ENCODE assay signal across 25 mouse cellular contexts in genomic region chrX:169047595-169047994, GRCm38 (mm10).
DNase-seq lines count a peak whose midpoint lies in the region; ATAC-seq lines count a peak whose summit lies in the region.
"Had no signal": no experiment of that assay in that cellular context is flagged by ENCODE, and none has a peak within 500 bp of the region (broad histone marks: within the 10 kb centered on the region; RNA-seq: fewer than 3 reads in every experiment).

No protein-coding gene starts in this region.

- peak; percentile 37 to 60; a peak in 2 of 4 replicates for ATAC-seq in hematopoietic stem cell, adult 5-6 weeks (replicated peaks in 1 of 2; ENCODE audit: insufficient read depth in 1 of 2, low FRiP score in 2 of 2, low TSS enrichment in 1 of 2, low read depth in 1 of 2, poor library complexity in 2 of 2, severe bottlenecking in 2 of 2)
- ATAC-seq in liver, embryonic 15.5 days (ENCODE audit: insufficient read depth), result peak; percentile 88
- peak; percentile 97 for ATAC-seq in megakaryocyte-erythroid progenitor cell, adult 5-6 weeks (replicated peaks; ENCODE audit: low FRiP score, low TSS enrichment, poor library complexity, severe bottlenecking)
- ATAC-seq in forebrain, embryonic 14.5 days, result no peak
- ATAC-seq: forebrain, embryonic 16.5 days; hindbrain, postnatal 0 days; intestine, postnatal 0 days had no signal

- 0 out of 2 replicates have a peak, but pooled peaks cover 6% of the 10 kb centered on the region for H3K4me1 ChIP-seq in liver, embryonic 15.5 days (replicated peaks)
- no peaks in the 10 kb centered on the region for H3K4me1 ChIP-seq in forebrain, embryonic 14.5 days (ENCODE audit: control insufficient read depth, insufficient read depth, low read length)
- H3K4me1 ChIP-seq: embryonic facial prominence, embryonic 13.5 days; heart, embryonic 15.5 days; limb, embryonic 13.5 days; midbrain, embryonic 12.5 days; neural tube, embryonic 15.5 days had no signal

- no peak overlapping the region for H3K27ac ChIP-seq in liver, embryonic 15.5 days (replicated peaks)
- no peak overlapping the region for H3K27ac ChIP-seq in forebrain, embryonic 14.5 days (ENCODE audit: low read depth, low read length)
- H3K27ac ChIP-seq: embryonic facial prominence, embryonic 13.5 days; heart, embryonic 15.5 days; hindbrain, postnatal 0 days; limb, embryonic 13.5 days; midbrain, embryonic 12.5 days; neural tube, embryonic 15.5 days had no signal

- H3K27me3 ChIP-seq in liver, embryonic 15.5 days, result no peaks in the 10 kb centered on the region
- H3K27me3 ChIP-seq in forebrain, embryonic 14.5 days (replicated peaks; ENCODE audit: control insufficient read depth, insufficient read depth, low read length), result no peaks in the 10 kb centered on the region
- H3K27me3 ChIP-seq: heart, embryonic 15.5 days; neural tube, embryonic 15.5 days had no signal

- 26% methylated on average over 3 of the region's 3 CpGs for WGBS in liver, embryonic 15.5 days (ENCODE audit: insufficient replicate concordance)
- 75% methylated on average over 3 of the region's 3 CpGs for WGBS in forebrain, embryonic 14.5 days

- H3K36me3 ChIP-seq in liver, embryonic 15.5 days (replicated peaks), result no peaks in the 10 kb centered on the region
- no peaks in the 10 kb centered on the region for H3K36me3 ChIP-seq in forebrain, embryonic 14.5 days (ENCODE audit: control insufficient read depth, insufficient read depth, low read length)
- H3K36me3 ChIP-seq: embryonic facial prominence, embryonic 13.5 days; heart, embryonic 15.5 days; limb, embryonic 13.5 days; midbrain, embryonic 12.5 days; neural tube, embryonic 15.5 days had no signal

- DNase-seq in c-Kit-positive CD71-positive TER-119-positive erythroid progenitor cells, embryonic 14.5 days (ENCODE audit: low spot score), result peak; percentile 38
- no peak for DNase-seq in forebrain, embryonic 14.5 days (ENCODE audit: low spot score)
- DNase-seq in yolk sac, embryonic 10.5 days (ENCODE audit: low spot score), result no peak
- no peak for DNase-seq in ovary, postnatal 10 days (ENCODE audit: low spot score)
- DNase-seq in gastrocnemius, postnatal 4 days (ENCODE audit: low spot score in 2 of 2), result no peak
- DNase-seq: adrenal gland, adult 8-10 months; cerebellum, adult 2 months; cerebellum, postnatal 25 days; embryo, embryonic 11 days; gastrocnemius, postnatal 25 days; heart, postnatal 4 days; kidney, postnatal 36 days; lung, embryonic 14.5 days; lung, postnatal 4 days had no signal

- H3K4me2 ChIP-seq in liver, embryonic 15.5 days, result peak overlapping the region; percentile 30; the same call in 1 of the 2 replicates
- no peak overlapping the region for H3K4me2 ChIP-seq in forebrain, embryonic 14.5 days (ENCODE audit: low read length)
- H3K4me2 ChIP-seq: embryonic facial prominence, embryonic 13.5 days; heart, embryonic 15.5 days; limb, embryonic 13.5 days; lung, embryonic 14.5 days; midbrain, embryonic 12.5 days; neural tube, embryonic 15.5 days had no signal

- no peaks in the 10 kb centered on the region for H3K9me3 ChIP-seq in liver, embryonic 15.5 days (replicated peaks)
- no peaks in the 10 kb centered on the region for H3K9me3 ChIP-seq in forebrain, embryonic 14.5 days (replicated peaks; ENCODE audit: control insufficient read depth, low read length)
- H3K9me3 ChIP-seq: embryonic facial prominence, embryonic 13.5 days; heart, embryonic 15.5 days; limb, embryonic 13.5 days; midbrain, embryonic 12.5 days; neural tube, embryonic 15.5 days had no signal

- H3K4me3 ChIP-seq in liver, embryonic 15.5 days (replicated peaks), result no peak overlapping the region
- no peak overlapping the region for H3K4me3 ChIP-seq in forebrain, embryonic 14.5 days (ENCODE audit: low read depth, low read length)
- H3K4me3 ChIP-seq: embryonic facial prominence, embryonic 13.5 days; heart, embryonic 15.5 days; limb, embryonic 13.5 days; midbrain, embryonic 12.5 days; neural tube, embryonic 15.5 days had no signal

- H3K9ac ChIP-seq in liver, embryonic 15.5 days, result no peak overlapping the region
- H3K9ac ChIP-seq in forebrain, embryonic 14.5 days (ENCODE audit: low read length), result no peak overlapping the region
- H3K9ac ChIP-seq: embryonic facial prominence, embryonic 13.5 days; heart, embryonic 15.5 days; limb, embryonic 13.5 days; lung, embryonic 14.5 days; midbrain, embryonic 12.5 days; neural tube, embryonic 15.5 days had no signal
